In genomic region chr5:115193669-115194625, GRCm38 (mm10) we compare ENCODE assay signal across 8 mouse cellular contexts. TPM values are rescaled to one million over a fixed set of nuclear protein-coding genes. Genes with fewer than 3 reads are reported as not detected.
DNase-seq lines count a peak whose midpoint lies in the region; ATAC-seq and TF ChIP-seq lines count a peak whose summit lies in the region.

Cabp1 (minus strand) TSS chr5:115194381.

- H3K27me3 ChIP-seq in forebrain, embryonic 13.5 days, result peaks cover 51% of the 10 kb centered on the region
- H3K27me3 ChIP-seq in kidney, adult 2 months (replicated peaks; ENCODE audit: control insufficient read depth, insufficient read depth, low read length), result no peaks in the 10 kb centered on the region; the same call in 1 of the 2 replicates
- peaks cover 18% of the 10 kb centered on the region for H3K27me3 ChIP-seq in midbrain, embryonic 16.5 days (ENCODE audit: control insufficient read depth, insufficient read depth, low read depth, low read length)

- H3K9me3 ChIP-seq in forebrain, embryonic 13.5 days (replicated peaks), result no peaks in the 10 kb centered on the region
- no peaks in the 10 kb centered on the region for H3K9me3 ChIP-seq in midbrain, embryonic 16.5 days (replicated peaks; ENCODE audit: control insufficient read depth, low read length, poor library complexity, severe bottlenecking)

- H3K27ac ChIP-seq in brown adipose tissue, adult 24 weeks (replicated peaks; ENCODE audit: low read depth, low read length), result no peak within 1 kb of the TSS
- H3K27ac ChIP-seq in forebrain, embryonic 13.5 days, result peak within 1 kb of the TSS; percentile 52
- no peak within 1 kb of the TSS for H3K27ac ChIP-seq in kidney, adult 2 months (ENCODE audit: insufficient read depth, low read depth, low read length)
- H3K27ac ChIP-seq in midbrain, embryonic 16.5 days (ENCODE audit: low read length), result peak within 1 kb of the TSS; percentile 6; the same call in 1 of the 2 replicates

- peak within 1 kb of the TSS; percentile 40 for H3K4me3 ChIP-seq in brown adipose tissue, adult 24 weeks (ENCODE audit: insufficient read depth, low read depth, low read length)
- peak within 1 kb of the TSS; percentile 67 for H3K4me3 ChIP-seq in forebrain, embryonic 13.5 days
- peak within 1 kb of the TSS; percentile 39 for H3K4me3 ChIP-seq in kidney, adult 2 months (ENCODE audit: insufficient read depth, low read depth, low read length)
- H3K4me3 ChIP-seq in midbrain, embryonic 16.5 days (ENCODE audit: low read depth, low read length), result peak within 1 kb of the TSS; percentile 60

- no peak for TF ChIP-seq CTCF in kidney, adult 2 months (conservative IDR thresholded peaks at IDR 0.05; ENCODE audit: insufficient read depth, insufficient read length, low read depth, low read length)

- H3K4me2 ChIP-seq in forebrain, embryonic 13.5 days, result peak within 1 kb of the TSS; percentile 100
- H3K4me2 ChIP-seq in midbrain, embryonic 16.5 days (ENCODE audit: low read length), result peak within 1 kb of the TSS; percentile 99

- H3K4me1 ChIP-seq in brown adipose tissue, adult 24 weeks (ENCODE audit: control insufficient read depth, insufficient read depth, insufficient read length, low read length), result peaks cover 6% of the 10 kb centered on the region
- peaks cover 34% of the 10 kb centered on the region for H3K4me1 ChIP-seq in forebrain, embryonic 13.5 days
- 0 out of 2 replicates have a peak, but pooled peaks cover 3% of the 10 kb centered on the region for H3K4me1 ChIP-seq in kidney, adult 2 months (ENCODE audit: control insufficient read depth, insufficient read depth, low read length)
- peaks cover 17% of the 10 kb centered on the region for H3K4me1 ChIP-seq in midbrain, embryonic 16.5 days (ENCODE audit: control insufficient read depth, insufficient read depth, low read length)

- TF ChIP-seq POLR2A in kidney, adult 2 months (IDR thresholded peaks at IDR 0.05; ENCODE audit: low read depth, low read length), result no peak

- H3K36me3 ChIP-seq in forebrain, embryonic 13.5 days (ENCODE audit: poor library complexity, severe bottlenecking), result no peaks in the 10 kb centered on the region
- no peaks in the 10 kb centered on the region for H3K36me3 ChIP-seq in kidney, adult 2 months (ENCODE audit: control insufficient read depth, insufficient read depth, low read length)
- no peaks in the 10 kb centered on the region for H3K36me3 ChIP-seq in midbrain, embryonic 16.5 days (ENCODE audit: control insufficient read depth, insufficient read depth, low read length)

- H3K9ac ChIP-seq in forebrain, embryonic 13.5 days, result peak within 1 kb of the TSS; percentile 81
- peak within 1 kb of the TSS; percentile 78 for H3K9ac ChIP-seq in midbrain, embryonic 16.5 days (ENCODE audit: low read depth, low read length)

- intact Hi-C loops in gastrocnemius, postnatal 14 days (cut with DNase I; ENCODE audit: low total_unique reads), result no loop called here

- WGBS in forebrain, embryonic 13.5 days, result under 1% methylated on average over 55 of the region's 116 CpGs
- under 1% methylated on average over 116 of the region's 116 CpGs for WGBS in kidney, adult 2 months
- 1% methylated on average over 56 of the region's 116 CpGs for WGBS in midbrain, embryonic 16.5 days

- DNase-seq in gastrocnemius, postnatal 14 days, result peak; percentile 51
- no peak for DNase-seq in gastrocnemius, adult 18-20 months (ENCODE audit: low spot score)
- peak; percentile 47 for DNase-seq in kidney, adult 2 months
- DNase-seq in liver, result peak; percentile 62
- DNase-seq in thymus, adult 18-20 months, result peak; percentile 63 to 66

- ATAC-seq in forebrain, embryonic 13.5 days, result peak; percentile 74
- peak; percentile 71 for ATAC-seq in midbrain, embryonic 16.5 days

RNA-seq across cellular contexts. Expression of gene Cabp1, which starts in this region (rescaled TPM):
- total RNA-seq in gastrocnemius, postnatal 14 days (2021), result 1 to 10 TPM; 1.2 to 1.3 TPM
- total RNA-seq in gastrocnemius, adult 18-20 months (2021), result 1 to 10 TPM in 1 of 2 experiments, under 1 TPM in 1; 0.50 to 1.2 TPM
- 1.0 and 1.3 TPM in 2 replicates for polyA plus RNA-seq in brown adipose tissue, adult 24 weeks (2012; ENCODE audit: insufficient read depth, insufficient read length, missing spikeins)
- 5.7 and 12.6 TPM in 2 replicates for polyA plus RNA-seq in forebrain, embryonic 13.5 days (2015; fragmentation: Nextera tagmentation; extraction: Ambion mirVana)
- 1.7 and 2.6 TPM in 2 replicates for polyA plus RNA-seq in kidney, adult 2 months (2012; rRNA removed)
- polyA plus RNA-seq in midbrain, embryonic 16.5 days (2015; fragmentation: Nextera tagmentation; extraction: Ambion mirVana), result 5.2 and 5.3 TPM in 2 replicates

Comparison
In these comparisons a context has a peak if more than half of its experiments do, and no peak if none do; other contexts are left out.
1. H3K27ac ChIP-seq: peak in forebrain, embryonic 13.5 days (single experiment) and midbrain, embryonic 16.5 days (single experiment); none in brown adipose tissue, adult 24 weeks (single experiment) and kidney, adult 2 months (single experiment).
2. Peak in every context shown above with its lines, with median percentiles within 50 percentile points of each other: H3K4me3 ChIP-seq.